In the genomic region with DNA sequence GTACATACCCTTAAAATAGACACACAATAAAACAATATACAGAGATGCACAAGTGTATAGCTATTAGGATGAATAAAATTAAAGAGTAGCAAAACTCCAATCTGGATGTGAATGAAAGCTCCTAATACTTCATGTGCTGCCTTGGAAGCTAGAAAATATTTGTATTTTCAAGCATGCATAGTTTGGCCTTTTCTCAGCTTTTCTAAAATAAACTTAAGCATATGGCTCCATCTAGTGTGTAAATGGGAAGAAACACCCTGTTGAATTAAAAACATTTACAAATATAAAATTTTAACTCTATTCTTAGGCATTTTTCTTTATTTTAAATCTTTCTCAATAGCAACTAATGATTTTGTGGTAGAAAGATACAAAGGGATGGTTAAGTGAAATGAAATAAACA, we compare ENCODE assay signal across 15 mouse cellular contexts.
DNase-seq lines count a peak whose midpoint lies in the region; ATAC-seq and TF ChIP-seq lines count a peak whose summit lies in the region.
"Had no signal": no experiment of that assay in that cellular context is flagged by ENCODE, and none has a peak within 500 bp of the region (broad histone marks: within the 10 kb centered on the region; RNA-seq: fewer than 3 reads in every experiment).

No protein-coding gene starts in this region.

- no peak overlapping the region for H3K27ac ChIP-seq in forebrain, embryonic 15.5 days (replicated peaks)
- no peak overlapping the region for H3K27ac ChIP-seq in forebrain, embryonic 11.5 days (ENCODE audit: low read depth, low read length)
- H3K27ac ChIP-seq in left cerebral cortex, adult 2 months, result no peak overlapping the region
- H3K27ac ChIP-seq in MEL (ENCODE audit: control insufficient read depth, low read depth, low read length), result no peak overlapping the region
- H3K27ac ChIP-seq: hindbrain, embryonic 12.5 days; macrophage; neural tube, embryonic 12.5 days had no signal

- no peak for TF ChIP-seq EP300 in MEL (IDR thresholded peaks at IDR 0.05; ENCODE audit: low read depth in 1 of 2, low read length in 2 of 2)

- H3K9ac ChIP-seq in forebrain, embryonic 15.5 days (replicated peaks), result no peak overlapping the region
- H3K9ac ChIP-seq in forebrain, embryonic 11.5 days (ENCODE audit: low read length), result no peak overlapping the region
- H3K9ac ChIP-seq in MEL (ENCODE audit: control insufficient read depth, low read depth, low read length, poor library complexity, severe bottlenecking), result no peak overlapping the region
- H3K9ac ChIP-seq: hindbrain, embryonic 12.5 days; neural tube, embryonic 12.5 days had no signal

- no peaks in the 10 kb centered on the region for H3K4me1 ChIP-seq in forebrain, embryonic 15.5 days
- no peaks in the 10 kb centered on the region for H3K4me1 ChIP-seq in forebrain, embryonic 11.5 days (replicated peaks; ENCODE audit: control insufficient read depth, insufficient read depth, low read length)
- H3K4me1 ChIP-seq in MEL (ENCODE audit: control insufficient read depth in 1 of 2, insufficient read depth in 2 of 2, low read length in 2 of 2), result no peaks in the 10 kb centered on the region
- H3K4me1 ChIP-seq: hindbrain, embryonic 12.5 days; neural tube, embryonic 12.5 days had no signal

- peak; percentile 41 for TF ChIP-seq RAD21 in MEL (IDR thresholded peaks at IDR 0.05; ENCODE audit: low read depth, low read length)

- no peaks in the 10 kb centered on the region for H3K36me3 ChIP-seq in forebrain, embryonic 15.5 days
- H3K36me3 ChIP-seq in forebrain, embryonic 11.5 days (ENCODE audit: control insufficient read depth, insufficient read depth, low read length), result no peaks in the 10 kb centered on the region
- no peaks in the 10 kb centered on the region for H3K36me3 ChIP-seq in MEL (ENCODE audit: control insufficient read depth in 1 of 2, insufficient read depth in 2 of 2, low read length in 2 of 2)
- H3K36me3 ChIP-seq: hindbrain, embryonic 12.5 days; neural tube, embryonic 12.5 days had no signal

- H3K4me3 ChIP-seq in forebrain, embryonic 15.5 days, result no peak overlapping the region
- no peak overlapping the region for H3K4me3 ChIP-seq in forebrain, embryonic 11.5 days (ENCODE audit: low read depth, low read length)
- H3K4me3 ChIP-seq in left cerebral cortex, adult 2 months, result no peak overlapping the region
- no peak overlapping the region for H3K4me3 ChIP-seq in MEL (ENCODE audit: control insufficient read depth in 1 of 2, insufficient read depth in 1 of 2, low read depth in 2 of 2, low read length in 2 of 2)
- H3K4me3 ChIP-seq: hindbrain, embryonic 12.5 days; neural tube, embryonic 12.5 days had no signal

- no peaks in the 10 kb centered on the region for H3K79me2 ChIP-seq in MEL (ENCODE audit: control insufficient read depth, insufficient read depth, low read length, poor library complexity)

- H3K9me3 ChIP-seq in forebrain, embryonic 15.5 days, result no peaks in the 10 kb centered on the region
- H3K9me3 ChIP-seq in forebrain, embryonic 11.5 days (ENCODE audit: control insufficient read depth, low read length), result no peaks in the 10 kb centered on the region
- H3K9me3 ChIP-seq in MEL (replicated peaks; ENCODE audit: insufficient read depth, low read length), result no peaks in the 10 kb centered on the region
- H3K9me3 ChIP-seq: hindbrain, embryonic 12.5 days; neural tube, embryonic 12.5 days had no signal

- peak; percentile 50 for TF ChIP-seq CTCF in left cerebral cortex, adult 2 months (IDR thresholded peaks at IDR 0.05)
- peak in 1 of 3 experiments; percentile 18; a peak in 1 of 6 replicates for TF ChIP-seq CTCF in MEL (IDR thresholded peaks at IDR 0.05 in 2 of 3, conservative IDR thresholded peaks at IDR 0.05 in 1 of 3; ENCODE audit: control insufficient read depth in 1 of 3, insufficient read depth in 1 of 3, low read depth in 2 of 3, low read length in 3 of 3, poor library complexity in 1 of 3, severe bottlenecking in 1 of 3)

- intact Hi-C loops in left cerebral cortex, adult 2 months (cut with DNase I), result loop anchor here (5.0 kb wide), 2 partner anchors 131 to 716 kb away; no protein-coding TSS in a partner anchor
- intact Hi-C loops in left cerebral cortex, postnatal 4 days (cut with DNase I), result loop anchor here (10.0 kb wide), 1 partner anchor 719 kb away; no protein-coding TSS in a partner anchor

- DNase-seq in forebrain, embryonic 11.5 days (ENCODE audit: low spot score), result no peak
- DNase-seq in left cerebral cortex, adult 2 months (ENCODE audit: extremely low spot score in 1 of 2, low spot score in 2 of 2), result no peak
- DNase-seq in left cerebral cortex, postnatal 4 days, result no peak
- no peak for DNase-seq in MEL (ENCODE audit: low read depth, low spot score)
- DNase-seq in kidney, adult 9 months, result no peak
- DNase-seq: gastrocnemius, postnatal 25 days; kidney, adult 11 months; kidney, postnatal 25 days; lung, adult 18-20 months; thymus, postnatal 36 days had no signal

- no peaks in the 10 kb centered on the region for H3K27me3 ChIP-seq in forebrain, embryonic 15.5 days
- H3K27me3 ChIP-seq in forebrain, embryonic 11.5 days (ENCODE audit: control insufficient read depth, insufficient read depth, low read length), result no peaks in the 10 kb centered on the region
- H3K27me3 ChIP-seq in MEL (ENCODE audit: control insufficient read depth in 1 of 2, insufficient read depth in 2 of 2, low read length in 2 of 2), result no peaks in the 10 kb centered on the region
- H3K27me3 ChIP-seq: hindbrain, embryonic 12.5 days; neural tube, embryonic 12.5 days had no signal

- no peak for TF ChIP-seq POLR2A in MEL (IDR thresholded peaks at IDR 0.05; ENCODE audit: control insufficient read depth in 1 of 2, insufficient read depth in 1 of 2, low read depth in 1 of 2, low read length in 2 of 2, poor library complexity in 1 of 2)

- no peak overlapping the region for H3K4me2 ChIP-seq in forebrain, embryonic 15.5 days (replicated peaks)
- no peak overlapping the region for H3K4me2 ChIP-seq in forebrain, embryonic 11.5 days (ENCODE audit: low read depth, low read length, severe bottlenecking)
- H3K4me2 ChIP-seq: hindbrain, embryonic 12.5 days; neural tube, embryonic 12.5 days had no signal

- ATAC-seq in forebrain, embryonic 15.5 days (replicated peaks), result 0 out of 2 replicates have a peak, but pooled peaks have one; percentile 32
- no peak for ATAC-seq in forebrain, embryonic 11.5 days (replicated peaks; ENCODE audit: low FRiP score)
- ATAC-seq in megakaryocyte progenitor cell, adult 5-6 weeks (replicated peaks; ENCODE audit: poor library complexity), result 0 out of 2 replicates have a peak, but pooled peaks have one; percentile 37

TF ChIP-seq in MEL, 35 proteins besides CTCF, POLR2A, EP300 and RAD21:
- TF ChIP-seq ZC3H11A (IDR thresholded peaks at IDR 0.05; ENCODE audit: low read depth, low read length), result no peak
- peak; percentile 13; the same call in 1 of the 2 replicates for TF ChIP-seq SMC3 (IDR thresholded peaks at IDR 0.05; ENCODE audit: low read depth, low read length)
TF ChIP-seq in MEL: peak in this region for 1.
